10 mouse cellular contexts compared by ENCODE assay signal in the genomic region with DNA sequence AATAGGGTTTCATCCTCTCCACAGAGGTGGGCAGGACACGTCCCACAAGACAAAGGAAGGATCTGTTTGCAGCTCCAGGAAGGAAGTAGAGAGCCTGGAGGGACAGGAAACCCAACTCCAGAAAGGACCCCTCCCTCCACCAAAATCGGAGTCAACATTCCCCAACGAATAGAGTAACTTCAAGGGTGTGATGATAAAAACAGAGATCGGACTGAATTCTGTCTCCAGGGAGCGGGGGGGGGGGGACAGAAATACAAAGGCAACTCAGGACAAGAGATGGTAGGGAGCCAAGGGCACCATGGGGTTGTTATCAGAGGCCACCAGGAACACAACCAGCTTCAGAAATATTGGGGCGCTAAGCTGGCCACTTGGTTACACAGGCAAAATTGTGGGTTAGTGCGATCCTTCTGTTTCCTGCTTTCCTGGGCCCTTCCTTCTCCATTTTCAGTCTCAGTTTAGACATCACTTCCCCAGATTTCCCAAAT.
DNase-seq lines count a peak whose midpoint lies in the region; ATAC-seq and TF ChIP-seq lines count a peak whose summit lies in the region.
"Had no signal": no experiment of that assay in that cellular context is flagged by ENCODE, and none has a peak within 500 bp of the region (broad histone marks: within the 10 kb centered on the region; RNA-seq: fewer than 3 reads in every experiment).

No protein-coding gene starts in this region.

- H3K9ac ChIP-seq in heart, adult 2 months (ENCODE audit: low read depth, low read length): peak overlapping the region; percentile 8; the same call in 1 of the 2 replicates
- no peak overlapping the region for H3K9ac ChIP-seq in midbrain, embryonic 15.5 days
- H3K9ac ChIP-seq: embryonic facial prominence, embryonic 12.5 days had no signal

- H3K79me2 ChIP-seq in heart, adult 2 months (replicated peaks; ENCODE audit: control insufficient read depth, insufficient read depth, low read length): no peaks in the 10 kb centered on the region

- no peaks in the 10 kb centered on the region for H3K36me3 ChIP-seq in heart, adult 2 months (ENCODE audit: control insufficient read depth, insufficient read depth, low read length)
- H3K36me3 ChIP-seq in midbrain, embryonic 15.5 days (replicated peaks): no peaks in the 10 kb centered on the region
- H3K36me3 ChIP-seq: embryonic facial prominence, embryonic 12.5 days had no signal

- TF ChIP-seq CTCF in gastrocnemius, adult 2 months (IDR thresholded peaks at IDR 0.05): no peak
- no peak for TF ChIP-seq CTCF in heart, adult 2 months (IDR thresholded peaks at IDR 0.05)

- H3K27me3 ChIP-seq in heart, adult 2 months (ENCODE audit: control insufficient read depth, insufficient read depth, low read length): no peaks in the 10 kb centered on the region
- H3K27me3 ChIP-seq in midbrain, embryonic 15.5 days (replicated peaks): no peaks in the 10 kb centered on the region
- H3K27me3 ChIP-seq: embryonic facial prominence, embryonic 12.5 days had no signal

- no peak for TF ChIP-seq POLR2A in heart, adult 2 months (IDR thresholded peaks at IDR 0.05; ENCODE audit: insufficient read depth, low read depth, low read length)

- 43% methylated on average over 7 of the region's 7 CpGs for WGBS in heart, adult 2 months
- 80% methylated on average over 7 of the region's 7 CpGs for WGBS in midbrain, embryonic 15.5 days

- peaks cover 15% of the 10 kb centered on the region for H3K4me1 ChIP-seq in heart, adult 2 months (ENCODE audit: control insufficient read depth, insufficient read depth, low read length)
- peaks cover 3% of the 10 kb centered on the region; the same call in 1 of the 2 replicates for H3K4me1 ChIP-seq in midbrain, embryonic 15.5 days

- peak; percentile 24 for DNase-seq in gastrocnemius, adult 2 months
- no peak for DNase-seq in gastrocnemius, postnatal 10 days
- DNase-seq in heart, adult 2 months: peak; percentile 41 to 60
- DNase-seq in kidney, adult 8-10 months: peak; percentile 20 to 67
- peak; percentile 68 for DNase-seq in lung, postnatal 25 days (ENCODE audit: low spot score)
- no peak for DNase-seq in left cerebral cortex, adult 18-20 months (ENCODE audit: low spot score in 2 of 2)
- no peak for DNase-seq in adrenal gland, postnatal 4 days (ENCODE audit: low spot score in 2 of 2)

- TF ChIP-seq EP300 in heart, adult 2 months (IDR thresholded peaks at IDR 0.05; ENCODE audit: insufficient read depth, low read depth, low read length): peak; percentile 84; the same call in 1 of the 2 replicates

- H3K4me2 ChIP-seq in midbrain, embryonic 15.5 days: no peak overlapping the region
- H3K4me2 ChIP-seq: embryonic facial prominence, embryonic 12.5 days had no signal

- H3K27ac ChIP-seq in gastrocnemius, adult 2 months: peak overlapping the region; percentile 84
- H3K27ac ChIP-seq in heart, adult 2 months: peak overlapping the region; percentile 94
- H3K27ac ChIP-seq in midbrain, embryonic 15.5 days: no peak overlapping the region
- H3K27ac ChIP-seq: left cerebral cortex, adult 2 months had no signal

- no peaks in the 10 kb centered on the region for H3K9me3 ChIP-seq in midbrain, embryonic 15.5 days
- H3K9me3 ChIP-seq: embryonic facial prominence, embryonic 12.5 days had no signal

- intact Hi-C loops in gastrocnemius, adult 2 months (cut with DNase I): loop anchor here (1.0 to 5.0 kb wide), 2 partner anchors 40 to 41 kb away; no protein-coding TSS in a partner anchor
- intact Hi-C loops in heart, adult 2 months (cut with DNase I): loop anchor here (1.0 to 2.0 kb wide), 2 partner anchors 14 to 40 kb away; no protein-coding TSS in a partner anchor

- no peak overlapping the region for H3K4me3 ChIP-seq in gastrocnemius, adult 2 months
- H3K4me3 ChIP-seq in heart, adult 2 months: no peak overlapping the region
- H3K4me3 ChIP-seq in midbrain, embryonic 15.5 days: no peak overlapping the region
- H3K4me3 ChIP-seq: embryonic facial prominence, embryonic 12.5 days; left cerebral cortex, adult 2 months had no signal

- no peak for ATAC-seq in midbrain, embryonic 15.5 days (replicated peaks)

Comparison
In these comparisons a context has a peak if more than half of its experiments do, and no peak if none do; other contexts are left out.
1. DNase-seq: peak in gastrocnemius, adult 2 months (single experiment), heart, adult 2 months (2 of 2), kidney, adult 8-10 months (2 of 2) and lung, postnatal 25 days (single experiment); none in gastrocnemius, postnatal 10 days (single experiment), left cerebral cortex, adult 18-20 months (0 of 2) and adrenal gland, postnatal 4 days (0 of 2).